Mouse (Mus musculus) lung, embryonic 14.5 days (tissue): ENCODE results near the gene Tmem268. TPM values are rescaled to one million over a fixed set of nuclear protein-coding genes. Genes with fewer than 3 reads are reported as not detected.

Experiments
- ATAC-seq: fragments of 200-750 bp; cut with Nextera tagmentation; 2 replicates; pipeline ENCODE4 v1.8.0; 2017; ENCODE audit warnings: mild to moderate bottlenecking, moderate TSS enrichment, moderate library complexity; ENCODE audit not compliant: insufficient read depth
- DNase-seq: peaks from one replicate; pipeline ENCODE4 v3.0.0-alpha.2; 2015
- H3K27ac ChIP-seq: fragments of 300-500 bp; sonication (generic); 2 replicates; pipeline ENCODE4 v1.5.1; 2014; ENCODE audit warnings: low read depth, mild to moderate bottlenecking, moderate library complexity
- H3K27me3 ChIP-seq: fragments of 300-500 bp; sonication (generic); 2 replicates; pipeline ENCODE4 v1.6.1; 2014; ENCODE audit warnings: low read length, control low read depth; ENCODE audit not compliant: insufficient read depth
- H3K36me3 ChIP-seq: fragments of 300-500 bp; sonication (generic); 2 replicates; pipeline ENCODE4 v1.6.1; 2014; ENCODE audit warnings: control low read depth; ENCODE audit not compliant: insufficient read depth
- H3K4me1 ChIP-seq: fragments of 300-500 bp; sonication (generic); 2 replicates; pipeline ENCODE4 v1.6.1; 2014; ENCODE audit warnings: antibody characterized with exemption, control low read depth; ENCODE audit not compliant: insufficient read depth
- H3K4me2 ChIP-seq: fragments of 300-500 bp; sonication (generic); 2 replicates; pipeline ENCODE4 v1.6.1; 2014; ENCODE audit warnings: mild to moderate bottlenecking
- H3K4me3 ChIP-seq: fragments of 300-500 bp; sonication (generic); 2 replicates; pipeline ENCODE4 v1.5.1; 2014; ENCODE audit warnings: low read depth, low read length
- H3K9ac ChIP-seq: fragments of 300-500 bp; sonication (generic); 2 replicates; pipeline ENCODE4 v1.6.1; 2014
- H3K9me3 ChIP-seq: fragments of 300-500 bp; sonication (generic); 2 replicates; pipeline ENCODE4 v1.6.1; 2016; ENCODE audit warnings: low read depth, low read length, control low read depth
- CTCF ChIP-seq: IDR thresholded peaks from 2 replicates; pipeline ENCODE4 v1.5.1; 2016; ENCODE audit warnings: antibody characterized with exemption, low read depth
- WGBS: fragments of 180-500 bp; shearing (Covaris S2); extraction: QIAGEN DNeasy Blood & Tissue Kit; methylation state at CpG from one replicate; pipeline ENCODE4 v1.1.7; 2014; 5-methylcytosine and 5-hydroxymethylcytosine counted together
- polyA plus RNA-seq: library from polyadenylated mRNA; unstranded; fragments of >200 nt; fragmentation: Nextera tagmentation; extraction: Ambion mirVana; gene quantifications from 2 replicates; pipeline ENCODE4 v1.2.1, GENCODE M21; 2014

Gene Tmem268
- polyA plus RNA-seq, 1 experiment from 2014 or later = 8.2 TPM

GRCm38 (mm10) chr4:63582580-63582979 is 24.0 kb downstream of the Tmem268 start:
- Histone ChIP-seq H3K9me3 (no peaks in the 10 kb centered on the region), H3K9ac (no peak overlapping the region), H3K4me3 (no peak overlapping the region), H3K27me3 (no peaks in the 10 kb centered on the region), H3K36me3 (no peaks in the 10 kb centered on the region), H3K4me1 (no peaks in the 10 kb centered on the region), H3K27ac (no peak overlapping the region), H3K4me2 (no peak overlapping the region)
- DNase-seq (no peak), ATAC-seq (no peak)
- no peak for TF ChIP-seq CTCF
- 61% methylated on average over 5 of the region's 5 CpGs for WGBS

- no peak for DNase-seq
- no peaks in the 10 kb centered on the region for H3K9me3 ChIP-seq
- no peak overlapping the region for H3K9ac ChIP-seq
- 86% methylated on average over 10 of the region's 10 CpGs for WGBS
- no peak overlapping the region for H3K27ac ChIP-seq
- no peak for ATAC-seq
- no peak for TF ChIP-seq CTCF
- no peaks in the 10 kb centered on the region for H3K27me3 ChIP-seq
- no peak overlapping the region for H3K4me2 ChIP-seq
- no peaks in the 10 kb centered on the region for H3K36me3 ChIP-seq
- H3K4me1 ChIP-seq = no peaks in the 10 kb centered on the region
- H3K4me3 ChIP-seq = no peak overlapping the region
Measured at GRCm38 (mm10) chr4:63585216-63585615, 26.6 kb downstream of the Tmem268 start.

- ATAC-seq = no peak
- WGBS = 70% methylated on average over 2 of the region's 2 CpGs
- Histone ChIP-seq H3K9me3 (no peaks in the 10 kb centered on the region), H3K4me3 (no peak overlapping the region), H3K27me3 (no peaks in the 10 kb centered on the region), H3K9ac (no peak overlapping the region), H3K36me3 (no peaks in the 10 kb centered on the region), H3K4me1 (no peaks in the 10 kb centered on the region), H3K27ac (no peak overlapping the region), H3K4me2 (no peak overlapping the region)
- no peak for TF ChIP-seq CTCF
- DNase-seq = no peak
Measured at GRCm38 (mm10) chr4:63586240-63586639, 27.7 kb downstream of the Tmem268 start.

- no peak overlapping the region for H3K4me3 ChIP-seq
- H3K9ac ChIP-seq = no peak overlapping the region
- WGBS = 82% methylated on average over 7 of the region's 7 CpGs
- TF ChIP-seq CTCF = no peak
- H3K4me1 ChIP-seq = no peaks in the 10 kb centered on the region
- H3K27ac ChIP-seq = no peak overlapping the region
- H3K27me3 ChIP-seq = no peaks in the 10 kb centered on the region
- no peaks in the 10 kb centered on the region for H3K36me3 ChIP-seq
- H3K4me2 ChIP-seq = no peak overlapping the region
- ATAC-seq = no peak
- H3K9me3 ChIP-seq = no peaks in the 10 kb centered on the region
- DNase-seq = no peak
Measured at GRCm38 (mm10) chr4:63589987-63590386, 31.4 kb downstream of the Tmem268 start.

GRCm38 (mm10) chr4:63590538-63590937 is 32.0 kb downstream of the Tmem268 start:
- H3K9me3 ChIP-seq = no peaks in the 10 kb centered on the region
- no peak overlapping the region for H3K9ac ChIP-seq
- 74% methylated on average over 4 of the region's 4 CpGs for WGBS
- H3K27me3 ChIP-seq = no peaks in the 10 kb centered on the region
- TF ChIP-seq CTCF = no peak
- H3K4me3 ChIP-seq = no peak overlapping the region
- H3K27ac ChIP-seq = no peak overlapping the region
- no peak overlapping the region for H3K4me2 ChIP-seq
- H3K4me1 ChIP-seq = peaks cover 2% of the 10 kb centered on the region; the same call in 1 of the 2 replicates
- ATAC-seq (no peak), DNase-seq (no peak)
- H3K36me3 ChIP-seq = no peaks in the 10 kb centered on the region

GRCm38 (mm10) chr4:63594459-63595110 is 36.0 kb downstream of the Tmem268 start:
- peak; percentile 14 for DNase-seq
- Histone ChIP-seq H3K9ac (no peak overlapping the region), H3K27me3 (no peaks in the 10 kb centered on the region), H3K27ac (no peak overlapping the region), H3K36me3 (no peaks in the 10 kb centered on the region), H3K4me1 (peaks cover 2% of the 10 kb centered on the region; the same call in 1 of the 2 replicates), H3K9me3 (no peaks in the 10 kb centered on the region), H3K4me2 (no peak overlapping the region), H3K4me3 (no peak overlapping the region)
- 60% methylated on average over 5 of the region's 5 CpGs for WGBS
- no peak for ATAC-seq
- TF ChIP-seq CTCF = no peak

GRCm38 (mm10) chr4:63595259-63595658 is 36.7 kb downstream of the Tmem268 start:
- DNase-seq = peak; percentile 9
- no peak; the same call in 1 of the 2 replicates for ATAC-seq
- TF ChIP-seq CTCF = no peak
- no peaks in the 10 kb centered on the region for H3K9me3 ChIP-seq
- 43% methylated on average over 10 of the region's 10 CpGs for WGBS
- peaks cover 2% of the 10 kb centered on the region; the same call in 1 of the 2 replicates for H3K4me1 ChIP-seq
- no peak overlapping the region for H3K4me3 ChIP-seq
- no peak overlapping the region for H3K4me2 ChIP-seq
- H3K27ac ChIP-seq = no peak overlapping the region
- H3K9ac ChIP-seq = no peak overlapping the region
- no peaks in the 10 kb centered on the region for H3K36me3 ChIP-seq
- no peaks in the 10 kb centered on the region for H3K27me3 ChIP-seq
